Mouse (Mus musculus): ENCODE measurements around the gene Tor3a.
"Not testable (repeated sequence)": the region's sequence is repeated elsewhere in the genome, so short reads cannot be mapped to it uniquely, and the experiment has no call there.

The Tor3a gene

GRCm38 (mm10) chr1:156669208-156669983 lies 4.8 kb downstream of the Tor3a start:
- no peak for DNase-seq

DNA sequence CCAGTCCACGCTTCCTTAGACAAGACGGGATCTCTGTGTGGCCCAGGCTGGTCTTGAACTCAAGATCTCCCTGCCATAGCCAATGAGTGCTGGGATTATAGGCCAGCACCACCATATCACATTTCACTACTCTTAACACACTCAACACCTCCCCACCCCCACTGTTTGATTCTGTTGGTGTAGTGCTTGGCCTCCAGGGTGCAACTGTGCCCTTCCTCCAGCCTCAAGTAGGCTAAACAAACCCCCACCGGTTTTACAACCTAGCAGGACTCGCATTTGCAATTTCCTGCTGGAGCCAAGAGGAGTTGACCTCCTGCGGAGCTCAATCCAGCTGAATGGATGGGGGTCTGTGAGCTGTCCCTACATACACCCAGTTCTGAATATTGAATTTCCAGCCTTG lies 5.6 kb downstream of the Tor3a start:
- peak; percentile 31 to 55 for DNase-seq

GRCm38 (mm10) chr1:156667141-156667926 lies 6.8 kb downstream of the Tor3a start:
- no peak for DNase-seq

- DNase-seq = no peak
These were observed 8.4 kb downstream of the Tor3a start for GRCm38 (mm10) chr1:156665777-156666176.

- DNase-seq = not testable (repeated sequence)
These were observed 13.4 kb downstream of the Tor3a start for GRCm38 (mm10) chr1:156660660-156661236.

- DNase-seq = peak; percentile 24
These were observed 14.1 kb downstream of the Tor3a start for GRCm38 (mm10) chr1:156659906-156660659.

- no peak for DNase-seq
These were observed 15.5 kb downstream of the Tor3a start for GRCm38 (mm10) chr1:156658676-156659075.

- peak; percentile 26 to 36 for DNase-seq
These were observed 16.6 kb downstream of the Tor3a start for GRCm38 (mm10) chr1:156657523-156657922.

DNA sequence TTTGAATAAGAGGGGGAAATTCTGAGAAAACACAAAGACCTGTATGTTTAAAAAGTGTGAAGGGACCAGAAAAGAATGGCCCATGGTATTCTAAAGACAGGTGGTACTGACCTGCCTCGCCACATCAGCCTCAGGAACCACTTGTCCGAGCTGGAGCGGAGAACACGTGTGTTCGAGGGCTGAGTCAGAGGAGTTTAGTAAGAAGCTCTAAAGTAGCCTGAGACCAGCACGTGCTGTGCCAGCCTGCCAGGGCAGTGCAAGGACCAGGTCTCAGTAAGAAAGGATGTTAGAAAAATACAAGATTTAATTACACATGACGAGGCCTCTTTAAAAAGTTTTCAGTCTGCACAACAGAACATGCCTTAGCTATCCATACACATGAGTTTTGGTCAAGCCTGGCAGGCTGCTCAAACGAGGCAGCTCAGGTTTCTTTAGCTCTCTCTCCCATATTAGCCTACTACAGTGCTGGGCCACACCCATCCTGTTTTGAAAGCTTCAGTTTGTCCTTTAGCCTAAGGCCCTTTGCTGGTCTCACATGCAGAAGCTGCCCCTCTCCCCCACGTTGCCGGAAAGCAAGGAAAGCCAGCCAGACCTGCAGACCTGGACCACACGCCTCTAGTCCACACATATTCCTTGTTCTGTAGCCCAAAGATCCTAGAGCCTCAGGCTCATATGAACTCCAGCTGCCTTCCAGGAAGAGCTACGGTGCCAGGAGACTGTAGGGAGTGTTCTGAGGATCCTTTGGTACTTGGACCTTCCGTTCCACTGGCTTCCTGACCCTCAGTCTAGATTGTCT lies 19.2 kb downstream of the Tor3a start:
- DNase-seq = no peak

DNA sequence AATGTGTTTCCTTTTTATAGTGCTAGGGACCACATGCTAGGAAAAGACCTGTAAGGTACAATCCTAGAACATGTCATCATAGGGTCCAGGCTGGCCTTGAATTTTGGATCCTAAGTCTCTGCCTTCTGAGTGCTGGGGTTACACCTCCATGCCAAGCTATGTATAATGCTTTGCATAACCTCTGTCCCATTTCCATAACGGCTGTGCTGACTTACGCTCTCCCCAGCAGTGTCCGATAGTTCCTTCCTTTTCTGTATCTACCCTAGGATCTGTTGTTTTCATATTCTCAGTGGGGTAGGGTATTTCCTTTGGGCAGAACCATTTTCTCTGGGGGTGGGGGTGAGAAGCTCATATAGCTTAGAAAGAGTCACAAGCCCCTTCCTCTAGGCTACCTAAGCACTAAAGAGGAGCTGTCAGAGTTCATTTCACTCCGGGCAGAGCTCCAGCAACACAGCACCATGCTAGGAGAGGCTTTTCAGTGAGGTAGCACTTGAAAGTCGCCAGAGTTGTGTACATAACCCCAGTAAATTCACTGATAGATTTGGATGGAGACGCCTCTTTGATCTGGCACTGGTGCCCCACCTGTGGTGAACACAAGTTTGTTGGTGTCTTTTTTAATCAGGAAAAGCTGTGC lies 21.9 kb downstream of the Tor3a start:
- no peak for DNase-seq

DNA sequence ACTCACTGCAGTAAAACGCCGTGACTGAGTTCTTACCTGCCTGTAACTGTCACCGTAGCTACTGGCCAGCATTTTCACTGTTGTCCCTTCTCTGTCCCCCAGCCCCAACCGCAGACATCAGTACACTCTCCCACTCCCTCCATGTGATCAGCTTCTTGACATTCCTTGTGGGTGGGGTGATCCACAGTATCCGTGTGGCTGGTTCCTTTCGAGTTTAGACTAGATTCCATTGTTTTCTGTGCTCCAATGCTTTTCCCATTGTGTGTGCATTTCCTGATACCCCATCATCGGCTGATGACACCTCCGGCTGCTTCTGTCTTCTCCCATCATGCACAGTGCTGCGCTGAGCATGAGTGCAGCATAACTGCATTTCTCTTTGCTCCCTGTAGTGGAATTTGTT lies 23.5 kb downstream of the Tor3a start:
- no peak for DNase-seq

DNA sequence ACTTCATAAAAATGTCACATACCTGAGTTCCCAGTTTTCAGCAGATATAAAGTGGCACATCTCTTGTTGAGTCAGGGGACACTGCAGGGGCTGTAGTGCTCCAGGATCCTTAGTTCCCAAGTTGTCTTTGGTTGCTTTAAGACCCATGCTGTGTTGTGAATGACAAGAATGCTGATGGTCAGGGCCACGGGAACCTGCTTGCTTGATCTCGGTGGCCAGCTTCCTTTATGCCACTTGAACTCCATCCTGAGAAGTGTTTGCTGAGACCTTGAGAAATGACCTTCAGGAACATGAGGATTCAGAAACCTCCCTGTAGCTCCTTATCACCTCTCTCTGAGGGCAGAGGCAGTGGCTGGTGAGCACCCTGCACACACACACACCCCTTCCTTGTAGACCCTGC lies 25.5 kb downstream of the Tor3a start:
- no peak for DNase-seq

DNA sequence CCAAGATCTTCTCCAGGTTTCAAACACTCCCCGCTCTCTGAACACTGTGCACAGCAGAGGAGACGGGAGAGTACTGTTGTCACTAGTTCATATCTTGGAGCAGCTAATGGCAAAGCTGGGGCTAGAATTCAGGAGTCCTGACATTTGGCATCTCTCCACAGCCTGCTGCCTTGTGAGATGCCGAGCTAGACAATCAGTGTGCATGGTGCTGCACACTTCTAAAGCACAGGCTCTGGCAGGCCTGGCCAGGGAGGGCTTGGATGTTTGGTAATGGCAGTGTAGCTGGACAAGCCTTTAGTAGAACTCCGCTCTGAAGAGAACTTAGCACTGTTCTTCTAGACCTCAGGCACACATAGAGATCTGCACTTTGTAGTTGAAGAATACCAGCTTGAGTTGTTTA lies 28.2 kb downstream of the Tor3a start:
- DNase-seq = no peak

GRCm38 (mm10) chr1:156644780-156645523 lies 29.2 kb downstream of the Tor3a start:
- DNase-seq = peak; percentile 49 to 51

GRCm38 (mm10) chr1:156644061-156644460 lies 30.1 kb downstream of the Tor3a start:
- no peak for DNase-seq

DNA sequence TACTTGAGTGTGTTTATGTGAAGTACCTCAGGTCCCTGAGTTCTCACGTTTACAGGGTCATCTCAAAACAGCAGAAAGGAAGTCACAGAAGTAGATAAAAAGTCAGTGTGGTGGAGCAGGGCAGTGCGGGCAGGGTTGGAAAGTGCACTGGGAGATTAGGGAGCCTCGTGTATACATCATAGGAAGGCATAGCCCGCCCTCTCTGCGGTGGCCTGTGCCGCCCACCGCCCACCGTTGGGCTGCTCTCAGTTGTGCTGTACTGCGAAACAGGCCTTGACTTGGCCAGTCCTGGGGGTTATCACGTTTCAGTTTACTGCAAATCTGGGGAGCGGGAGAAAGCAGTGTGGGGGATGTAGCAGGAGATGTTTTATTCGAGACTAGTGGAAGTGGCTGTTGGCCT lies 31.3 kb downstream of the Tor3a start:
- DNase-seq = no peak

GRCm38 (mm10) chr1:156641808-156642207 lies 32.3 kb downstream of the Tor3a start:
- DNase-seq = no peak

DNA sequence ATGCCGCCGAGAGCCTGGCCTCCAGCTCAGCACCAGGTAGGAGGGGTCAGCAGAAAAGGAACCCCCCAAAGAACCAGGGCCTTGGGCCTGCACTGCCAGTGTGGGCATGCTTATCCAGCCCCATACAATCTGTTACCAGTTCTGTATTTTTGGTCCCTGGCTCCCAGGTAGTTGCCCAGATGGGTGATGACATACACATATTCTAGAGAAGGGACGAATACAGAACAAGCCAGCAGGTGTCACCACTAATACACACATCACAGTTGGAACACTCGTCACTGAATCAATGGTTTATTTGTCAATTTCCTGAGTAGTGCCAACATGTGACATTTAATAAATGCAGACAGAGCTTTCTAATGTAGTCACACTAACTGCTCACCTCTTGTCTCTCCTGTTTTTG lies 33.6 kb downstream of the Tor3a start:
- DNase-seq = peak in 1 of 2 experiments; percentile 46

DNA sequence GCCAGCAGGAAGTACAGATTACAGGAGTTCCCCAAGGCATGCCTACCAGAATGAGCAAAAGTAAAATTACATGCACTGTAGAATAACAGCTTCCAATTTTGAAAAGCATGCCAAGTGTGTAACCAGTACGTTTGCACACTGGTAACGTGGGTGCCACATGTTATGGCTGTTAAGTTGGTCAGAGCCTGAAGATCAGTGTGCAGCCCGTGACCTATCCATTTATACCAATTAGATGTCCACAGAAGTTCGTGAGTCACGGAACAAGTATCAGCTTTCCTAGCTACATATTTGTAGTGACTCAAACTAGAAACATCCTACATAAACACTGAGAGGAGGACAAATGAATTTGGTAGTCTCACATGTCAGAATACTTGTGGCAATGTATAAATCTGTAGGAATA lies 34.7 kb downstream of the Tor3a start:
- no peak for DNase-seq

DNA sequence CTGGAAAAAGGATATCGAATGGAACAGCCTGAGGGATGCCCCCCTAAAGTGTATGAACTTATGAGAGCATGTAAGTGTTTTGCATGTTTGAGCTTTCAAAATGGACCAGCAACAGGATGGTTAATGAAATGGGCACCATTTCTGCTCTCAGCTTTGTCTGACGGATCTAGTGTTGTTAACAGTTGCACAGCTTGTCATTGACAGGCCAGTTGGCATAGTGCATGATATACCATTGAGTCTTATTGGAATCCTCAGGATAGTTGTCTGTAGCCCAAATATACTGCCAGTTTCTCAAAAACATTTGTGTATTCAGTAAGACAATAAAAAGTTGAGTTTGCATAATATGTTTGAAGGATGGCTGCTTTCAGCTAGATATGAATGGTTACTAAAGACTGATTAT lies 39.0 kb downstream of the Tor3a start:
- DNase-seq = no peak

DNA sequence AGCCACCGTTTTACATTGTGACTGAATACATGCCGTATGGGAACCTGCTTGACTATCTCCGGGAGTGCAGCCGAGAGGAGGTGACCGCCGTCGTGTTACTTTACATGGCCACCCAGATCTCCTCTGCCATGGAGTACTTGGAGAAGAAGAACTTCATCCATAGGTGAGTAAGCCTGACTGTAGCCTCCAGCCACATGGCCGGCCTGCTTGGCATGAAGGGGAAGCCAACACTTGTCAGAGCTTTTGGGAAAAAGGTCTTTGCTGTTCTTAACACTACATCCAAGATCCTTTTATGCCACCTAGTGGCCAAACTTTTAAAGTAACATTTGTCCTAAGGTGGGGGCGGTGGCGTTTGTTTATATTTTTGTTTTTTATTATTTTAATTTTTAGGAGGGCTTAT lies 41.1 kb downstream of the Tor3a start:
- peak; percentile 27 to 58 for DNase-seq
